Mouse (Mus musculus) hindbrain, embryonic 12.5 days (tissue): ENCODE results near the gene Gm42688. TPM values are rescaled to one million over a fixed set of nuclear protein-coding genes. Genes with fewer than 3 reads are reported as not detected.
A peak's percentile ranks its signal among the peaks of the same experiment; 100 is the strongest.

Experiments
- ATAC-seq: fragments of 200-750 bp; cut with Nextera tagmentation; 2 replicates; pipeline ENCODE4 v1.8.0; 2017; ENCODE audit warnings: moderate TSS enrichment; ENCODE audit not compliant: low FRiP score
- H3K27ac ChIP-seq: fragments of 300-500 bp; sonication (generic); 2 replicates; pipeline ENCODE4 v1.5.1; 2016; ENCODE audit warnings: mild to moderate bottlenecking
- H3K27me3 ChIP-seq: fragments of 300-500 bp; sonication (generic); 2 replicates; pipeline ENCODE4 v1.6.1; 2016; ENCODE audit warnings: mild to moderate bottlenecking
- H3K36me3 ChIP-seq: fragments of 300-500 bp; sonication (generic); 2 replicates; pipeline ENCODE4 v1.6.1; 2016; ENCODE audit warnings: mild to moderate bottlenecking
- H3K4me1 ChIP-seq: fragments of 300-500 bp; sonication (generic); 2 replicates; pipeline ENCODE4 v1.6.1; 2016
- H3K4me2 ChIP-seq: fragments of 300-500 bp; sonication (generic); replicated peaks from 2 replicates; pipeline ENCODE4 v1.6.1; 2016; ENCODE audit warnings: mild to moderate bottlenecking
- H3K4me3 ChIP-seq: fragments of 300-500 bp; sonication (generic); 2 replicates; pipeline ENCODE4 v1.5.1; 2016; ENCODE audit warnings: mild to moderate bottlenecking
- H3K9ac ChIP-seq: fragments of 300-500 bp; sonication (generic); 2 replicates; pipeline ENCODE4 v1.6.1; 2016; ENCODE audit warnings: mild to moderate bottlenecking, moderate library complexity
- H3K9me3 ChIP-seq: fragments of 300-500 bp; sonication (generic); replicated peaks from 2 replicates; pipeline ENCODE4 v1.6.1; 2016; ENCODE audit warnings: mild to moderate bottlenecking
- WGBS: fragments of 180-500 bp; shearing (Covaris S2); methylation state at CpG from one replicate; pipeline ENCODE4 v1.1.7; 2016; 5-methylcytosine and 5-hydroxymethylcytosine counted together
- polyA plus RNA-seq: library from polyadenylated mRNA; unstranded; fragments of >200 nt; fragmentation: Nextera tagmentation; extraction: Ambion mirVana; gene quantifications from 2 replicates; pipeline ENCODE4 v1.2.1, GENCODE M21; 2016

The Gm42688 gene
- polyA plus RNA-seq = 3.6 and 5.0 TPM in 2 replicates

GRCm38 (mm10) chr6:83101316-83101687 is at the start of gene Gm42688, which contains the start of gene Ccdc142:
TSS of gene Gm42688 (plus strand) at chr6:83101617.
TSS of gene Ccdc142 (plus strand) at chr6:83101601.
- H3K9me3 ChIP-seq = no peaks in the 10 kb centered on the region
- H3K27ac ChIP-seq = peak within 1 kb of the TSS; percentile 79

GRCm38 (mm10) chr6:83053136-83053960 is 48.1 kb upstream of the Gm42688 start:
- no peaks in the 10 kb centered on the region for H3K27me3 ChIP-seq
- peak overlapping the region; percentile 88 for H3K9ac ChIP-seq
- H3K4me3 ChIP-seq = peak overlapping the region; percentile 98
- WGBS = 3% methylated on average over 26 of the region's 26 CpGs
- peak overlapping the region; percentile 72 for H3K4me2 ChIP-seq
- no peaks in the 10 kb centered on the region for H3K9me3 ChIP-seq
- peaks cover 28% of the 10 kb centered on the region for H3K36me3 ChIP-seq
- peak overlapping the region; percentile 88 for H3K27ac ChIP-seq
- ATAC-seq = peak; percentile 15
- H3K4me1 ChIP-seq = peaks cover 28% of the 10 kb centered on the region

More at GRCm38 (mm10) chr6:83101316-83101687, at the start of gene Gm42688, which contains the start of gene Ccdc142:
- ATAC-seq = peak; percentile 91
- Histone ChIP-seq H3K4me1 (peaks cover 20% of the 10 kb centered on the region), H3K4me2 (peak within 1 kb of the TSS; percentile 100), H3K36me3 (no peaks in the 10 kb centered on the region), H3K4me3 (peak within 1 kb of the TSS; percentile 76), H3K9ac (peak within 1 kb of the TSS; percentile 84), H3K27me3 (peaks cover 19% of the 10 kb centered on the region)
- WGBS = 1% methylated on average over 25 of the region's 25 CpGs

- peak within 1 kb of the TSS; percentile 72 for H3K4me2 ChIP-seq
- peak within 1 kb of the TSS; percentile 88 for H3K9ac ChIP-seq
- peak; percentile 97 for ATAC-seq
- peaks cover 28% of the 10 kb centered on the region for H3K36me3 ChIP-seq
- H3K4me3 ChIP-seq = peak within 1 kb of the TSS; percentile 98
- no peaks in the 10 kb centered on the region for H3K9me3 ChIP-seq
- WGBS = 0% methylated on average over 64 of the region's 64 CpGs
- H3K27ac ChIP-seq = peak within 1 kb of the TSS; percentile 88
- H3K27me3 ChIP-seq = no peaks in the 10 kb centered on the region
- peaks cover 28% of the 10 kb centered on the region for H3K4me1 ChIP-seq
These were observed 47.2 kb upstream of the Gm42688 start, which contains the start of gene Aup1 for GRCm38 (mm10) chr6:83054074-83054851. TSS of gene Aup1 (plus strand) at chr6:83054521.

- under 1% methylated on average over 50 of the region's 50 CpGs for WGBS
- peak within 1 kb of the TSS; percentile 72 for H3K4me2 ChIP-seq
- H3K27me3 ChIP-seq = no peaks in the 10 kb centered on the region
- H3K4me3 ChIP-seq = peak within 1 kb of the TSS; percentile 98
- H3K36me3 ChIP-seq = peaks cover 28% of the 10 kb centered on the region
- peaks cover 28% of the 10 kb centered on the region for H3K4me1 ChIP-seq
- H3K27ac ChIP-seq = peak within 1 kb of the TSS; percentile 88
- H3K9ac ChIP-seq = peak within 1 kb of the TSS; percentile 88
- no peaks in the 10 kb centered on the region for H3K9me3 ChIP-seq
- peak; percentile 2; the same call in 1 of the 2 replicates for ATAC-seq
These were observed 46.5 kb upstream of the Gm42688 start, which contains the start of gene Htra2 for GRCm38 (mm10) chr6:83054871-83055431. TSS of gene Htra2 (minus strand) at chr6:83055273.

- H3K4me2 ChIP-seq = no peak within 1 kb of the TSS
- H3K9ac ChIP-seq = no peak within 1 kb of the TSS
- H3K36me3 ChIP-seq = peaks cover 12% of the 10 kb centered on the region
- H3K27me3 ChIP-seq = peaks cover 22% of the 10 kb centered on the region
- peaks cover 22% of the 10 kb centered on the region for H3K4me1 ChIP-seq
- no peak for ATAC-seq
- 61% methylated on average over 3 of the region's 3 CpGs for WGBS
- no peak within 1 kb of the TSS for H3K27ac ChIP-seq
- H3K4me3 ChIP-seq = no peak within 1 kb of the TSS
- H3K9me3 ChIP-seq = no peaks in the 10 kb centered on the region
These were observed 43.6 kb upstream of the Gm42688 start, which contains the start of gene Dqx1 for GRCm38 (mm10) chr6:83057790-83058189. TSS of gene Dqx1 (plus strand) at chr6:83057844.

GRCm38 (mm10) chr6:83058725-83059124 is 42.7 kb upstream of the Gm42688 start:
- no peak for ATAC-seq
- Histone ChIP-seq H3K27me3 (peaks cover 31% of the 10 kb centered on the region), H3K36me3 (peaks cover 12% of the 10 kb centered on the region), H3K9ac (no peak overlapping the region), H3K27ac (no peak overlapping the region), H3K4me3 (no peak overlapping the region), H3K4me2 (no peak overlapping the region), H3K9me3 (no peaks in the 10 kb centered on the region), H3K4me1 (peaks cover 13% of the 10 kb centered on the region)
- 88% methylated on average over 2 of the region's 2 CpGs for WGBS

GRCm38 (mm10) chr6:83065995-83066394 is 35.4 kb upstream of the Gm42688 start:
- peaks cover 14% of the 10 kb centered on the region for H3K4me1 ChIP-seq
- no peaks in the 10 kb centered on the region for H3K36me3 ChIP-seq
- H3K27me3 ChIP-seq = peaks cover 99% of the 10 kb centered on the region
- H3K4me3 ChIP-seq = no peak overlapping the region
- WGBS = 46% methylated on average over 8 of the region's 8 CpGs
- H3K9me3 ChIP-seq = no peaks in the 10 kb centered on the region
- H3K27ac ChIP-seq = no peak overlapping the region
- no peak for ATAC-seq
- H3K9ac ChIP-seq = no peak overlapping the region
- H3K4me2 ChIP-seq = no peak overlapping the region

- Histone ChIP-seq H3K4me3 (no peak overlapping the region), H3K4me2 (no peak overlapping the region), H3K4me1 (peaks cover 19% of the 10 kb centered on the region), H3K9ac (no peak overlapping the region), H3K27me3 (peaks cover 99% of the 10 kb centered on the region), H3K9me3 (no peaks in the 10 kb centered on the region), H3K27ac (no peak overlapping the region), H3K36me3 (no peaks in the 10 kb centered on the region)
- no peak for ATAC-seq
- WGBS = 19% methylated on average over 6 of the region's 6 CpGs
These were observed 35.0 kb upstream of the Gm42688 start for GRCm38 (mm10) chr6:83066441-83066840.

- H3K36me3 ChIP-seq = no peaks in the 10 kb centered on the region
- no peaks in the 10 kb centered on the region for H3K9me3 ChIP-seq
- 0 out of 2 replicates have a peak overlapping the region, but pooled peaks have one; percentile 23 for H3K4me3 ChIP-seq
- no peak overlapping the region for H3K9ac ChIP-seq
- no peak overlapping the region for H3K4me2 ChIP-seq
- peaks cover 19% of the 10 kb centered on the region for H3K4me1 ChIP-seq
- 3% methylated on average over 8 of the region's 8 CpGs for WGBS
- no peak for ATAC-seq
- peaks cover 99% of the 10 kb centered on the region for H3K27me3 ChIP-seq
- H3K27ac ChIP-seq = no peak overlapping the region
These were observed 33.2 kb upstream of the Gm42688 start for GRCm38 (mm10) chr6:83068221-83068620.

GRCm38 (mm10) chr6:83068706-83069487 is 32.5 kb upstream of the Gm42688 start:
- H3K36me3 ChIP-seq = no peaks in the 10 kb centered on the region
- no peaks in the 10 kb centered on the region for H3K9me3 ChIP-seq
- WGBS = 1% methylated on average over 72 of the region's 81 CpGs
- no peak overlapping the region for H3K27ac ChIP-seq
- H3K9ac ChIP-seq = no peak overlapping the region
- H3K27me3 ChIP-seq = peaks cover 99% of the 10 kb centered on the region
- H3K4me3 ChIP-seq = peak overlapping the region; percentile 23
- ATAC-seq = no peak
- peaks cover 19% of the 10 kb centered on the region for H3K4me1 ChIP-seq
- peak overlapping the region; percentile 21 for H3K4me2 ChIP-seq

GRCm38 (mm10) chr6:83069488-83070246 is 31.8 kb upstream of the Gm42688 start:
- ATAC-seq = no peak
- WGBS = 2% methylated on average over 69 of the region's 69 CpGs
- Histone ChIP-seq H3K4me2 (peak overlapping the region; percentile 28; the same call in 1 of the 2 replicates), H3K4me1 (peaks cover 19% of the 10 kb centered on the region), H3K9ac (no peak overlapping the region), H3K9me3 (no peaks in the 10 kb centered on the region), H3K27me3 (peaks cover 99% of the 10 kb centered on the region), H3K4me3 (peak overlapping the region; percentile 23), H3K36me3 (no peaks in the 10 kb centered on the region), H3K27ac (no peak overlapping the region)
